Mouse (Mus musculus): ENCODE data around the gene Rps6ka3. TPM values are rescaled to one million over a fixed set of nuclear protein-coding genes. Genes with fewer than 3 reads are reported as not detected.

Rps6ka3 gene
- polyA plus RNA-seq, 1 experiment from 2014 or later: 7.6 TPM

DNA sequence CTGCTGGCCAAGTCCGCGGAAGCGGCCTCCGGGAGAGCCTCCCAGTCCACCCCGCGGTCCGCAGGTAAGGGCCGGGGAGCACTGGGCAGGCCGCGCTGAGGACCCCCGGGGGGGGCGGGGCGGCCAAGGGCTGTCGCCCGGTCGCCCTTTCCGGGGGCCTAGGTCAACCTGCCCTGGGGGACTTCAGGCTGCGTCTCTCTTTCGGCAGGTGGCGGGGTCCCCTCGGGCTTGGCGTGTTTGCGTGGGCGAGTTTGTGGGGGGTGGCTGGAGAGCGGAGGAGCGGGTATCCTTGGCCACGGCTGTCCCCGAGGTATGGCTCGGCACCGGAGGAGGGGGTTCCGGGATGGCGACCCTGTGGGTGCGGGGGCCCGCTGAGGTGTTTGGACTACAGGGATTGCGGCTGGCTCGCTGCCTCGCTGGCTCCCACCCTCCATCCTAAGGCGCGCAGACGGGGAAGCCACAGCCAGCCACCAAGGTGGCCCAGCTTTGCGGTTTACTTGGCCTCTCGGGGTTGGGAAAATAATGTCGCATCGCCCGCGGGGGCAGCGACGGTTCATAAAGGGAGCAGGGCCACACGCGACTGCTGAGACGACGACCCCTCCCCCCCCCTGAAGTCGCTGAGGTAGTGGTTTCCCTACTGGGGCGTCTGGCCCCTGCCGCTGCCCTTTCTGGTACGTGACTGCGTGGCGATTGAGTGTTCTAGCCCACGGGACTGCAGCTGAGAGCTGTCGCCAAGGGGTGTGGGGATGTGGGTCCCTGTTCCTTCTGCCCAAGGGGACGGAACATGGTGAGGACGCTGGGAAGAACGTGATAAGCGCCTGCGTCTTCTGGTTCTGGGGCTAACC is 204.9 kb downstream of the Rps6ka3 start:
- H3K4me3 ChIP-seq (replicated peaks; ENCODE audit: low read depth, low read length): peak overlapping the region; percentile 47
- no peak overlapping the region for H3K27ac ChIP-seq
- no peaks in the 10 kb centered on the region for H3K9me3 ChIP-seq (replicated peaks; ENCODE audit: low read length)
- DNase-seq (ENCODE audit: low spot score): no peak
- H3K27me3 ChIP-seq (ENCODE audit: insufficient read depth, low read length): no peaks in the 10 kb centered on the region; the same call in 1 of the 2 replicates
- no peaks in the 10 kb centered on the region for H3K4me1 ChIP-seq (replicated peaks; ENCODE audit: insufficient read depth, low read length)
- 22% methylated on average over 58 of the region's 65 CpGs for WGBS
- TF ChIP-seq CTCF (IDR thresholded peaks at IDR 0.05; ENCODE audit: low read depth): no peak
- no peak overlapping the region for H3K9ac ChIP-seq (ENCODE audit: low read depth, low read length)
- ATAC-seq (replicated peaks; ENCODE audit: low FRiP score, low read depth): peak; percentile 61
- no peaks in the 10 kb centered on the region for H3K36me3 ChIP-seq (ENCODE audit: insufficient read depth, low read length)
- H3K4me2 ChIP-seq (ENCODE audit: low read length): peak overlapping the region; percentile 91

Other genes starting within 250 kb of the Rps6ka3 start
- 104 and 108 TPM in 2 replicates for gene Eif1ax, start 161.9 kb downstream of the Rps6ka3 start, polyA plus RNA-seq (2015; fragmentation: Nextera tagmentation; extraction: Ambion mirVana)
- gene Map7d2, start 204.3 kb downstream of the Rps6ka3 start, polyA plus RNA-seq (2015; fragmentation: Nextera tagmentation; extraction: Ambion mirVana): 1.8 and 1.9 TPM in 2 replicates

Measured in kidney, postnatal 0 days (tissue).